Mouse (Mus musculus) hindbrain, embryonic 15.5 days (tissue): Measurements from ENCODE around the gene Mfsd14a. TPM values are rescaled to one million over a fixed set of nuclear protein-coding genes. Genes with fewer than 3 reads are reported as not detected.

ENCODE experiments used
- ATAC-seq: fragments of 200-750 bp; cut with Nextera tagmentation; 2 replicates; pipeline ENCODE4 v1.8.0; 2017; ENCODE audit warnings: low read depth, moderate number of reproducible peaks, moderate TSS enrichment; ENCODE audit not compliant: low FRiP score
- H3K27ac ChIP-seq: fragments of 300-500 bp; sonication (generic); replicated peaks from 2 replicates; pipeline ENCODE4 v1.5.1; 2015; ENCODE audit warnings: mild to moderate bottlenecking, inconsistent platforms
- H3K27me3 ChIP-seq: fragments of 300-500 bp; sonication (generic); 2 replicates; pipeline ENCODE4 v1.6.1; 2015; ENCODE audit warnings: control low read depth, inconsistent platforms
- H3K36me3 ChIP-seq: fragments of 300-500 bp; sonication (generic); 2 replicates; pipeline ENCODE4 v1.6.1; 2015; ENCODE audit warnings: control low read depth, inconsistent platforms
- H3K4me1 ChIP-seq: fragments of 300-500 bp; sonication (generic); replicated peaks from 2 replicates; pipeline ENCODE4 v1.6.1; 2015; ENCODE audit warnings: control low read depth, inconsistent platforms
- H3K4me2 ChIP-seq: fragments of 300-500 bp; sonication (generic); 2 replicates; pipeline ENCODE4 v1.6.1; 2015; ENCODE audit warnings: moderate library complexity, mild to moderate bottlenecking, inconsistent platforms
- H3K4me3 ChIP-seq: fragments of 300-500 bp; sonication (generic); 2 replicates; pipeline ENCODE4 v1.5.1; 2015; ENCODE audit warnings: mild to moderate bottlenecking, inconsistent platforms
- H3K9ac ChIP-seq: fragments of 300-500 bp; sonication (generic); 2 replicates; pipeline ENCODE4 v1.6.1; 2015; ENCODE audit warnings: inconsistent platforms
- H3K9me3 ChIP-seq: fragments of 300-500 bp; sonication (generic); 2 replicates; pipeline ENCODE4 v1.6.1; 2016; ENCODE audit warnings: control low read depth, inconsistent platforms
- WGBS: fragments of 180-500 bp; shearing (Covaris S2); methylation state at CpG from one replicate; pipeline ENCODE4 v1.1.7; 2015; 5-methylcytosine and 5-hydroxymethylcytosine counted together
- polyA plus RNA-seq: library from polyadenylated mRNA; unstranded; fragments of >200 nt; fragmentation: Nextera tagmentation; extraction: Ambion mirVana; gene quantifications from 2 replicates; pipeline ENCODE4 v1.2.1, GENCODE M21; 2015

Gene Mfsd14a
- 60.6 and 65.4 TPM in 2 replicates for polyA plus RNA-seq

DNA sequence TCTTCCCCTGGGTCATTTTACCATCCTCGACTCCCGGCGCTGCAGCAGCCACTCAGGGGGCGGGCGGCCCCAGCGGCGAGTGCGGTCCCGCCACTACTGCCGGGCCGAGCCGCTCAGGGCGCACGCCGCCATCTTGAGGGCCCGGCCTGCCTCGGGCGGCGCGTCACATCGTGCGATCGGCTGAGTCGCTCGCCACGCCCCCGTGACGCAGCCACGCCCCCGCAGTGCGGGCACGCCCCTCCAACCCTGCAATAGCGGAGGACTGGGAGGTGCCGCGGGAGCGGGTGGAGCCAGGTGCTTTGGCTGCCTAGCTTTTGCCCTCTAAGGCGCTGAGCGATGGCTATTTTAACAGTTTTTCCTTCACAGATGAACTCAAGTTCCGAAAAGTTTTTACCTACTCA lies at the start of gene Mfsd14a:
TSS of gene Mfsd14a (minus strand) at position 215 of the 401 bp plus-strand sequence.
- no peaks in the 10 kb centered on the region for H3K9me3 ChIP-seq
- peaks cover 37% of the 10 kb centered on the region for H3K4me1 ChIP-seq
- peak within 1 kb of the TSS; percentile 92 for H3K4me3 ChIP-seq
- H3K27me3 ChIP-seq, result no peaks in the 10 kb centered on the region
- peak within 1 kb of the TSS; percentile 60 for H3K4me2 ChIP-seq
- no peaks in the 10 kb centered on the region for H3K36me3 ChIP-seq
- ATAC-seq, result peak; percentile 99
- peak within 1 kb of the TSS; percentile 95 for H3K27ac ChIP-seq
- H3K9ac ChIP-seq, result peak within 1 kb of the TSS; percentile 95
- under 1% methylated on average over 39 of the region's 39 CpGs for WGBS

DNA sequence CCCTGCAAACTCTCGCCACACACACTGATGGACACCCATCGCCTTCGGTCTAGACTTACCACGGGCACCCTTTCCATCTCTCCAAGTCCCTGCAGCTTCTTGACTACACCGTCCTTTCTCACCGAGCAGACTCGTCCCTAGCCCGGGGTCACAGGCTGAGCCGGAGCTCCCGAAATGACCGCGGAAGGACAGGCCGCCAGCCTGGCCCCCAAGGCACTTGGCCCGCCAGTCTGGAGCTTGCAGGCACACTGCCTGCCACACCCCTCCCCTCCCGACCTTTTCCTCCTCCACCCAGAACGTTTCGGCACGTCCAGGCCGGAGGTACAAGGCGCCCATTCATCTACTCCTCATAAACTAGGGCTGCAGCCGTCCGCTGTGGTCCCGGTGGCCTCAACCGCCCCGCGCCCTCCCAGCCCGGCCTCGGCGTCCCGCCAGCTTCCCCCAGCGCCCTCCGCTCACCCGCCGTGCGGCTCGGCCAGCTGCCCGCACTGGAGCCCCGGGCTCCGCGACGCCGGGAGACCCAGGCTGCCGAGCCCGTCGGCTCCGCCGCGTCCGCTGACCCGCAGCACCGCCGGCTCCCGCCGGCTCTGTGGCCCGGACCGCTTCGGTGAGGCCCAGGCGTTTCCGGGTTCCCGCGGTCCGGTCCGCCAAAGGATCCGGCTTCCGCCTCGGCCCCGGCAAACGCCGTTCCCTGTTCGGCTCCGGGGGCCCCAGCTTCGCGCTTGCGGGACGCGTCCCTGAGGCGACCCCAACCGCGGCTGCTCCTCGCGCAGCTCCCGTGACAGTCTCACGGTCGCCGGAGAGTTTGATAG lies 49.4 kb upstream of the Mfsd14a start:
- WGBS, result under 1% methylated on average over 76 of the region's 85 CpGs
- H3K9ac ChIP-seq, result peak overlapping the region; percentile 89
- ATAC-seq, result peak; percentile 93

GRCm38 (mm10) chr3:116710941-116711340 lies 48.5 kb upstream of the Mfsd14a start:
- ATAC-seq, result no peak
- Histone ChIP-seq H3K36me3 (0 out of 2 replicates have a peak, but pooled peaks cover 6% of the 10 kb centered on the region), H3K4me2 (peak overlapping the region; percentile 89), H3K9ac (0 out of 2 replicates have a peak overlapping the region, but pooled peaks have one; percentile 89), H3K9me3 (no peaks in the 10 kb centered on the region), H3K4me3 (peak overlapping the region; percentile 91), H3K27ac (no peak overlapping the region), H3K27me3 (peaks cover 5% of the 10 kb centered on the region; the same call in 1 of the 2 replicates), H3K4me1 (peaks cover 14% of the 10 kb centered on the region)
- 56% methylated on average over 9 of the region's 9 CpGs for WGBS

More for the DNA sequence above, 49.4 kb upstream of the Mfsd14a start:
- Histone ChIP-seq H3K9me3 (no peaks in the 10 kb centered on the region), H3K36me3 (0 out of 2 replicates have a peak, but pooled peaks cover 2% of the 10 kb centered on the region), H3K4me1 (peaks cover 14% of the 10 kb centered on the region), H3K4me3 (peak overlapping the region; percentile 91), H3K27ac (peak overlapping the region; percentile 72), H3K4me2 (peak overlapping the region; percentile 89), H3K27me3 (peaks cover 5% of the 10 kb centered on the region; the same call in 1 of the 2 replicates)

DNA sequence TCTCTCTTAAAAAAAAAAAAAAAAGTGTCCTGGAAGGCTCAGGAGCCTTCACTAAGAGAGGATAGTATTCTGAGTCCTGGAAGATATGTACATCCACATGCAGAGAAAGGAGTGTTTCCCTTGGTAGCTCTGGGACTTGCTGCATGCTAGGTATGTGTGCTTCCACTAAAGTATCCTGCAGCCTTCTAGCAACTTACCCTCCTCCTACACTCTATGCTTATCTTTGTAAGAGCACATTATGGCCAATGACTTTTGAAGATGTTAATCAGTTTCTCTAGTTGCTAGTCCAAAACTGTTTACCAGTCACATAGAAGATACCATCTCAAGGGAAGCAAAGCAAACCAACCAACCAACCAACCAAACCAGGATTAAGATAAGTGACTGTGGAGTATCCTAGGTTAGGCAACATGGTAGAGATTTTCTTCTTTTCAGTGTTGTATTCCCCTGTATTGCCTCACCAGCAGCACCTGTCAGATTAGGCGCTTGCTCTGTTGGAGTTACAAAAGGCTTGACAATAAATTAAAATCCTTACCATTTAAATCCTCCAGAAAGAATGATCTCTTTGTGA lies 43.2 kb upstream of the Mfsd14a start:
- H3K4me1 ChIP-seq, result peaks cover under 1% of the 10 kb centered on the region
- 85% methylated on average over 1 of the region's 1 CpGs for WGBS
- no peaks in the 10 kb centered on the region for H3K27me3 ChIP-seq
- no peak overlapping the region for H3K9ac ChIP-seq
- no peak overlapping the region for H3K4me3 ChIP-seq
- 0 out of 2 replicates have a peak, but pooled peaks cover 6% of the 10 kb centered on the region for H3K36me3 ChIP-seq
- no peaks in the 10 kb centered on the region for H3K9me3 ChIP-seq
- ATAC-seq, result no peak
- no peak overlapping the region for H3K27ac ChIP-seq
- no peak overlapping the region for H3K4me2 ChIP-seq

- 92% methylated on average over 5 of the region's 5 CpGs for WGBS
- H3K27ac ChIP-seq, result no peak overlapping the region
- no peak overlapping the region for H3K9ac ChIP-seq
- ATAC-seq, result no peak
- H3K27me3 ChIP-seq, result no peaks in the 10 kb centered on the region
- H3K4me3 ChIP-seq, result no peak overlapping the region
- no peaks in the 10 kb centered on the region for H3K9me3 ChIP-seq
- H3K4me2 ChIP-seq, result no peak overlapping the region
- H3K4me1 ChIP-seq, result no peaks in the 10 kb centered on the region
- H3K36me3 ChIP-seq, result 0 out of 2 replicates have a peak, but pooled peaks cover 6% of the 10 kb centered on the region
Observed at GRCm38 (mm10) chr3:116703835-116704234, 41.4 kb upstream of the Mfsd14a start.

- no peak overlapping the region for H3K4me2 ChIP-seq
- H3K4me3 ChIP-seq, result no peak overlapping the region
- no peaks in the 10 kb centered on the region for H3K4me1 ChIP-seq
- H3K36me3 ChIP-seq, result 0 out of 2 replicates have a peak, but pooled peaks cover 6% of the 10 kb centered on the region
- H3K9me3 ChIP-seq, result no peaks in the 10 kb centered on the region
- ATAC-seq, result no peak
- 88% methylated on average over 1 of the region's 1 CpGs for WGBS
- H3K27me3 ChIP-seq, result no peaks in the 10 kb centered on the region
- H3K9ac ChIP-seq, result no peak overlapping the region
- H3K27ac ChIP-seq, result no peak overlapping the region
Observed at GRCm38 (mm10) chr3:116702647-116703272, 40.3 kb upstream of the Mfsd14a start.

DNA sequence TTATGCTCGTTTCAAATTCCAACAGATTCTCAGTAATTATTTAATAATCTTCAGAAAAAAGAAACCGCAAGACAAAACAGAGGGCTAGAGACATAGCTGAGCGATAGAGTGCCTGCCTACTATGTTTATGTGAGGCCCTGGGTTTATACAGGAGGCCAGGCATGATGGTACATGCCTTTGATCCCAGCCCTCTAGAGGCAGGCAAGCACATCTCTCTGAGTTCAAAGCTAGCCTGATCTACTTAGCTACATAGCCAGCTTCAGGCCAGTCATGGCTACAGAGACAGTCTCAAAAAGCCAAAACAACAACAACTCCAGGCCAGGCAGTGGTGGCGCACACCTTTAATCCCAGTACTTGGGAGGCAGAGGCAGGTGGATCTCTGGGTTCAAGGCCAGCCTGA lies 39.1 kb upstream of the Mfsd14a start:
- 97% methylated on average over 4 of the region's 4 CpGs for WGBS
- Histone ChIP-seq H3K4me3 (no peak overlapping the region), H3K9me3 (no peaks in the 10 kb centered on the region), H3K4me1 (no peaks in the 10 kb centered on the region), H3K27ac (no peak overlapping the region), H3K36me3 (0 out of 2 replicates have a peak, but pooled peaks cover 1% of the 10 kb centered on the region), H3K4me2 (no peak overlapping the region), H3K27me3 (no peaks in the 10 kb centered on the region), H3K9ac (no peak overlapping the region)
- ATAC-seq, result no peak

GRCm38 (mm10) chr3:116698786-116699185 lies 36.3 kb upstream of the Mfsd14a start:
- Histone ChIP-seq H3K9me3 (no peaks in the 10 kb centered on the region), H3K4me2 (no peak overlapping the region), H3K36me3 (no peaks in the 10 kb centered on the region), H3K9ac (no peak overlapping the region), H3K27me3 (no peaks in the 10 kb centered on the region), H3K27ac (no peak overlapping the region), H3K4me1 (no peaks in the 10 kb centered on the region), H3K4me3 (no peak overlapping the region)
- whole genome bisulfite sequencing, result 63% methylated on average over 2 of the region's 2 CpGs
- ATAC-seq, result no peak

GRCm38 (mm10) chr3:116695666-116695985 lies 33.1 kb upstream of the Mfsd14a start:
- 87% methylated on average over 2 of the region's 2 CpGs for WGBS
- no peak overlapping the region for H3K9ac ChIP-seq
- no peak for ATAC-seq
- no peaks in the 10 kb centered on the region for H3K36me3 ChIP-seq
- no peak overlapping the region for H3K4me3 ChIP-seq
- H3K9me3 ChIP-seq, result no peaks in the 10 kb centered on the region
- H3K4me1 ChIP-seq, result no peaks in the 10 kb centered on the region
- no peaks in the 10 kb centered on the region for H3K27me3 ChIP-seq
- no peak overlapping the region for H3K27ac ChIP-seq
- H3K4me2 ChIP-seq, result no peak overlapping the region

DNA sequence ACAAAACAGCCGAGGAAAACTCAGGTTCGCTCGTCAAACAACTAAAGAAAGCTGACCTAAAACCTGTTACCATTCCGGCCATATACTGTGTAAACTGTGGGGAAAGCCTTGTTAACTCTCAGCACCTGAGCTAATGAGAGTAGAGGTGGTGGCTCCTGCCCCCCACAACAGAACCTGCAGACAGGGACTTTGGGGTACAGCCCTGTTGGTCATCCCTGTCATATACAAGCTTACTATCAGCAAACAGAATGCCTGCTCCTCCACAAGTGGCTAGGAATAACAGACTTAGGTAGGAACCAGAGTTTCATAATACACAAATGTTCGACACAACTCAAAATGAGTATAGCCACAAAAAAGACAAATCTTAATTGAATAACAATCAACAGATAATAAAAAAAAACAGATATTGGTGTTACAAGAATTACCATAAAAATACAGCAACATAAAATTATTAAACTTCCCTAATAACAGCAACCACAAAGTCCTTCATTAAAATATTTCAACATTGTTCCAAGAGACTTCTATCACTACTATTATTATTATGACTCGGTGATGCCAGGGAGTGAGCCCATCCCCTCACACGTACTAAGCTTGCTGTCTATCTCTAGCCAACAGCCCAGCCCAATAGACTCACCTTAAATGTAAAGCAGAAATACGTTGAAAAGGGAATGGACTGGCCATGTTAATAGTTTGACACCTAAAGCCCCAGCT lies 32.6 kb upstream of the Mfsd14a start:
- Histone ChIP-seq H3K4me3 (no peak overlapping the region), H3K27ac (no peak overlapping the region), H3K9ac (no peak overlapping the region), H3K4me1 (no peaks in the 10 kb centered on the region), H3K9me3 (no peaks in the 10 kb centered on the region), H3K36me3 (no peaks in the 10 kb centered on the region), H3K4me2 (no peak overlapping the region), H3K27me3 (no peaks in the 10 kb centered on the region)
- ATAC-seq, result no peak
- 93% methylated on average over 8 of the region's 8 CpGs for WGBS

DNA sequence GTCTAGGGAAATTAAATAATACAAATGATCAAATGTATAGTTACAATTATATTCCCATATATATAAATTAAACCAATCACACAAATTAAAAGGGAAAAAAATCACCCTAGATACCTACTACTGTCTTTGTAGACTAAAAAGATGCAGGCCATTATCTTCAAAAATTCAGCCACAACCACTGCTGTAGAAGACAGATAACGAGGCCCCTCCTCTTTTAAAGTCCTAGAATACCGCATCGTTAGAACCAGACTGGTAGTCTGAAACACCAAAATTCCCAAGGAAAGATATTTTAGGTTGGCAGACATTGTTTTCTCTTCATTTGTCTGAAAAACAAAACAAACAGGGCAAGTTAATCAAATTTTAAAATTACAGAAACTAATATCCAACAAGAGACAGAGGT lies 31.8 kb upstream of the Mfsd14a start:
- H3K9me3 ChIP-seq, result no peaks in the 10 kb centered on the region
- no peak for ATAC-seq
- WGBS, result 95% methylated on average over 3 of the region's 3 CpGs
- no peak overlapping the region for H3K9ac ChIP-seq
- no peak overlapping the region for H3K4me2 ChIP-seq
- no peak overlapping the region for H3K4me3 ChIP-seq
- H3K4me1 ChIP-seq, result no peaks in the 10 kb centered on the region
- no peaks in the 10 kb centered on the region for H3K36me3 ChIP-seq
- no peaks in the 10 kb centered on the region for H3K27me3 ChIP-seq
- no peak overlapping the region for H3K27ac ChIP-seq
